Mouse (Mus musculus) MN1 (cell line): ENCODE data around the gene Hoxc8.
A peak's percentile ranks its signal among the peaks of the same experiment; 100 is the strongest.

ENCODE experiments used
- DNase-seq: peaks from one replicate; pipeline ENCODE4 v3.0.0-alpha.2; 2016; ENCODE audit warnings: low spot score

The Hoxc8 gene

GRCm38 (mm10) chr15:103032646-103033575, 42.5 kb downstream of the Hoxc8 start:
- DNase-seq: peak; percentile 88

- no peak for DNase-seq
These were observed 43.8 kb downstream of the Hoxc8 start for GRCm38 (mm10) chr15:103034043-103034806.

GRCm38 (mm10) chr15:103034807-103035547, 44.6 kb downstream of the Hoxc8 start:
- no peak for DNase-seq

GRCm38 (mm10) chr15:103035548-103035881, 45.1 kb downstream of the Hoxc8 start:
- no peak for DNase-seq

GRCm38 (mm10) chr15:103037579-103037978, 47.2 kb downstream of the Hoxc8 start:
- no peak for DNase-seq

- no peak for DNase-seq
These were observed 48.5 kb downstream of the Hoxc8 start for GRCm38 (mm10) chr15:103038701-103039480.

GRCm38 (mm10) chr15:103039609-103040008, 49.2 kb downstream of the Hoxc8 start:
- DNase-seq: peak; percentile 71

GRCm38 (mm10) chr15:103040601-103041000, 50.2 kb downstream of the Hoxc8 start:
- DNase-seq: no peak

GRCm38 (mm10) chr15:103041613-103042012, 51.2 kb downstream of the Hoxc8 start:
- DNase-seq: no peak

GRCm38 (mm10) chr15:103042209-103042608, 51.8 kb downstream of the Hoxc8 start:
- no peak for DNase-seq
